Mouse (Mus musculus): ENCODE measurements at regions not wholly inside any gene's neighbourhood (a gene's known extent, or its start where the extent isn't known, plus 50 kb on each side); places are given as distances from the start of the nearest gene placed in this dataset.

GRCm38 (mm10) chr8:90151477-90151876, 196.7 kb downstream of the Tox3 start:
- TF ChIP-seq CTCF (IDR thresholded peaks at IDR 0.05; ENCODE audit: borderline replicate concordance, extremely low read depth, insufficient read depth, insufficient read length) (no peak), POLR2A (IDR thresholded peaks at IDR 0.05; ENCODE audit: borderline replicate concordance, extremely low read depth, insufficient read depth, insufficient read length, poor library complexity, severe bottlenecking) (no peak)
